Comparison of ENCODE assay signal across 20 mouse cellular contexts in genomic region chr2:92063106-92063505, GRCm38 (mm10).
"Had no signal": no experiment of that assay in that cellular context is flagged by ENCODE, and none has a peak within 500 bp of the region (broad histone marks: within the 10 kb centered on the region; RNA-seq: fewer than 3 reads in every experiment).

No protein-coding gene starts in this region.

- H3K36me3 ChIP-seq: limb, embryonic 12.5 days; limb, embryonic 15.5 days; liver, embryonic 12.5 days; liver, embryonic 15.5 days; neural tube, embryonic 12.5 days; neural tube, embryonic 15.5 days; stomach, embryonic 15.5 days had no signal

- ATAC-seq: hindbrain, embryonic 16.5 days; inflammation-experienced regulatory T-cells, adult 6 months; intestine, embryonic 16.5 days; liver, embryonic 12.5 days had no signal

- H3K4me3 ChIP-seq: limb, embryonic 12.5 days; limb, embryonic 15.5 days; liver, embryonic 12.5 days; liver, embryonic 15.5 days; neural tube, embryonic 12.5 days; neural tube, embryonic 15.5 days; stomach, embryonic 15.5 days had no signal

- H3K27ac ChIP-seq: limb, embryonic 12.5 days; limb, embryonic 15.5 days; liver, embryonic 12.5 days; liver, embryonic 15.5 days; neural tube, embryonic 12.5 days; neural tube, embryonic 15.5 days; stomach, embryonic 15.5 days had no signal

- DNase-seq: left cerebral cortex, postnatal 4 days; lung, adult 2 months; lung, postnatal 14 days; lung, postnatal 4 days; midbrain, embryonic 14.5 days; right cerebral cortex, adult 18-20 months; right cerebral cortex, postnatal 14 days; right cerebral cortex, postnatal 4 days; thymus, postnatal 14 days had no signal

- H3K27me3 ChIP-seq: neural tube, embryonic 15.5 days had no signal

- H3K4me2 ChIP-seq: limb, embryonic 12.5 days; limb, embryonic 15.5 days; liver, embryonic 12.5 days; liver, embryonic 15.5 days; midbrain, embryonic 11.5 days; neural tube, embryonic 12.5 days; neural tube, embryonic 15.5 days; stomach, embryonic 15.5 days had no signal

- H3K9ac ChIP-seq: limb, embryonic 12.5 days; limb, embryonic 15.5 days; liver, embryonic 12.5 days; liver, embryonic 15.5 days; neural tube, embryonic 12.5 days; neural tube, embryonic 15.5 days; stomach, embryonic 15.5 days had no signal

- H3K9me3 ChIP-seq: limb, embryonic 12.5 days; limb, embryonic 15.5 days; liver, embryonic 12.5 days; liver, embryonic 15.5 days; neural tube, embryonic 12.5 days; neural tube, embryonic 15.5 days; stomach, embryonic 15.5 days had no signal
